Mouse (Mus musculus): ENCODE results near the gene Arhgap40. TPM values are rescaled to one million over a fixed set of nuclear protein-coding genes. Genes with fewer than 3 reads are reported as not detected.
A peak's percentile ranks its signal among the peaks of the same experiment; 100 is the strongest.

Arhgap40 gene
- total and polyA plus RNA-seq, 2 experiments from 2014 or later: 0.42 TPM; not detected in 1

- Histone ChIP-seq H3K36me3 (replicated peaks; ENCODE audit: control insufficient read depth, insufficient read depth, low read length) (no peaks in the 10 kb centered on the region), H3K4me3 (ENCODE audit: low read depth, low read length) (no peak overlapping the region), H3K27me3 (ENCODE audit: control insufficient read depth, insufficient read depth, low read length) (no peaks in the 10 kb centered on the region), H3K9me3 (replicated peaks; ENCODE audit: control insufficient read depth, low read length) (no peaks in the 10 kb centered on the region), H3K4me1 (ENCODE audit: control insufficient read depth, insufficient read depth) (peaks cover 3% of the 10 kb centered on the region; the same call in 1 of the 2 replicates), H3K9ac (replicated peaks; ENCODE audit: low read depth, low read length) (no peak overlapping the region), H3K27ac (ENCODE audit: low read depth) (no peak overlapping the region), H3K4me2 (ENCODE audit: low read depth, low read length) (no peak overlapping the region)
- no peak for DNase-seq (ENCODE audit: low spot score)
- WGBS: 26% methylated on average over 6 of the region's 6 CpGs
- no peak for TF ChIP-seq EP300 (IDR thresholded peaks at IDR 0.05; ENCODE audit: low read depth)
- TF ChIP-seq CTCF (IDR thresholded peaks at IDR 0.05; ENCODE audit: low read depth): no peak
- ATAC-seq (ENCODE audit: insufficient read depth, low read depth): no peak
Observed at GRCm38 (mm10) chr2:158518583-158518982, 6.0 kb downstream of the Arhgap40 start.

DNA sequence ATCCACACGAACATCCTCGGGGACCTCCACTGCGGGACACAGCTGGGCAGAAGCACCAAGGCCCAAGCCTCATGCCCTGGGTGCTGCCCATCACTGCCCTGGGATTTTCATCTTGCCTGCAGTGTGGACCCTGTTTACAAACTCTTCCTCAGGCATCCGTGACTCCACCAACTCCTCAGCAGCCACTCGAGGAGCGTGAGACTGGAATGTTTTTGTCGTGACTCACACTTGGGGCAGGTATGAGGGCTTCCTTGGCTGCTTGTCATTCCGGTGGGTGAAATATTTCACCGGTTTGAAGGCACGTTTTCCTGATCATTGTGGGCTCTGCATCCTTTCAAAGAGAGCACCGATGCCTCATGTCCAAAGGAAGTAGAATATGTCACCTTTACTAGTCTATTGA is 6.5 kb downstream of the Arhgap40 start:
- TF ChIP-seq EP300 (IDR thresholded peaks at IDR 0.05; ENCODE audit: low read depth) (no peak), CTCF (IDR thresholded peaks at IDR 0.05; ENCODE audit: low read depth) (no peak)
- Histone ChIP-seq H3K9me3 (replicated peaks; ENCODE audit: control insufficient read depth, low read length) (no peaks in the 10 kb centered on the region), H3K36me3 (replicated peaks; ENCODE audit: control insufficient read depth, insufficient read depth, low read length) (no peaks in the 10 kb centered on the region), H3K4me1 (ENCODE audit: control insufficient read depth, insufficient read depth) (peaks cover 4% of the 10 kb centered on the region; the same call in 1 of the 2 replicates), H3K27ac (ENCODE audit: low read depth) (no peak overlapping the region), H3K27me3 (ENCODE audit: control insufficient read depth, insufficient read depth, low read length) (no peaks in the 10 kb centered on the region), H3K9ac (replicated peaks; ENCODE audit: low read depth, low read length) (no peak overlapping the region), H3K4me3 (ENCODE audit: low read depth, low read length) (no peak overlapping the region), H3K4me2 (ENCODE audit: low read depth, low read length) (no peak overlapping the region)
- WGBS: 52% methylated on average over 11 of the region's 11 CpGs
- DNase-seq (ENCODE audit: low spot score) (no peak), ATAC-seq (ENCODE audit: insufficient read depth, low read depth) (no peak)

DNA sequence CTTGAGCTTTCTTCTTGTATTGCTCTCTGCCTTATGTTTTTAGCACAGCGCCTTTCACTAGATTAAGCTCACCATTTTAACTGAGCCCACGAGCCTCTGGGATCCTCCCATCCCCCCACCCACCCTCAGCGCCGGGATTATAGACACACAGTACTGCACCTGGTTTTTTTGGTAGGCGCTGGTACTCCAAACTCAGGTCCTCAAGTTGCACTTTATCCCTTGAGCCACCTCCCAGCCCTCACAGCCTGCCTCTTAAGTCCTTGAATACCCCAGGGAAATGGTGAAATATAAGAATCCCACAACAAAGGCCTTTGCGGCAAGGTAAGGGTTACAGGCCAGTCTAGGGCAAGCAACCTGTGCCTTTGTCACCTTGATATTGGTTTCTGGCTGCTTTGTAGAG is 7.2 kb downstream of the Arhgap40 start:
- Histone ChIP-seq H3K4me2 (ENCODE audit: low read depth, low read length) (no peak overlapping the region), H3K4me3 (ENCODE audit: low read depth, low read length) (no peak overlapping the region), H3K9me3 (replicated peaks; ENCODE audit: control insufficient read depth, low read length) (no peaks in the 10 kb centered on the region), H3K4me1 (ENCODE audit: control insufficient read depth, insufficient read depth) (peaks cover 8% of the 10 kb centered on the region; the same call in 1 of the 2 replicates), H3K27ac (ENCODE audit: low read depth) (no peak overlapping the region), H3K36me3 (replicated peaks; ENCODE audit: control insufficient read depth, insufficient read depth, low read length) (no peaks in the 10 kb centered on the region), H3K27me3 (ENCODE audit: control insufficient read depth, insufficient read depth, low read length) (no peaks in the 10 kb centered on the region), H3K9ac (replicated peaks; ENCODE audit: low read depth, low read length) (no peak overlapping the region)
- WGBS: 79% methylated on average over 6 of the region's 6 CpGs
- ATAC-seq (ENCODE audit: insufficient read depth, low read depth) (no peak), DNase-seq (ENCODE audit: low spot score) (no peak)
- TF ChIP-seq EP300 (IDR thresholded peaks at IDR 0.05; ENCODE audit: low read depth): no peak
- no peak for TF ChIP-seq CTCF (IDR thresholded peaks at IDR 0.05; ENCODE audit: low read depth)

- H3K4me3 ChIP-seq (ENCODE audit: low read depth, low read length): no peak overlapping the region
- no peak overlapping the region for H3K4me2 ChIP-seq (ENCODE audit: low read depth, low read length)
- H3K27me3 ChIP-seq (ENCODE audit: control insufficient read depth, insufficient read depth, low read length): no peaks in the 10 kb centered on the region
- no peak overlapping the region for H3K9ac ChIP-seq (replicated peaks; ENCODE audit: low read depth, low read length)
- peak; percentile 37 for DNase-seq (ENCODE audit: low spot score)
- no peaks in the 10 kb centered on the region for H3K36me3 ChIP-seq (replicated peaks; ENCODE audit: control insufficient read depth, insufficient read depth, low read length)
- no peak overlapping the region for H3K27ac ChIP-seq (ENCODE audit: low read depth)
- TF ChIP-seq EP300 (IDR thresholded peaks at IDR 0.05; ENCODE audit: low read depth) (no peak), CTCF (IDR thresholded peaks at IDR 0.05; ENCODE audit: low read depth) (no peak)
- WGBS: 39% methylated on average over 8 of the region's 8 CpGs
- ATAC-seq (ENCODE audit: insufficient read depth, low read depth): peak; percentile 64
- H3K9me3 ChIP-seq (replicated peaks; ENCODE audit: control insufficient read depth, low read length): no peaks in the 10 kb centered on the region
- peaks cover 8% of the 10 kb centered on the region; the same call in 1 of the 2 replicates for H3K4me1 ChIP-seq (ENCODE audit: control insufficient read depth, insufficient read depth)
Observed at GRCm38 (mm10) chr2:158523060-158523459, 10.5 kb downstream of the Arhgap40 start.

GRCm38 (mm10) chr2:158524129-158524860 is 11.7 kb downstream of the Arhgap40 start:
- Histone ChIP-seq H3K4me1 (ENCODE audit: control insufficient read depth, insufficient read depth) (peaks cover 8% of the 10 kb centered on the region; the same call in 1 of the 2 replicates), H3K4me2 (ENCODE audit: low read depth, low read length) (no peak overlapping the region), H3K9me3 (replicated peaks; ENCODE audit: control insufficient read depth, low read length) (no peaks in the 10 kb centered on the region), H3K27ac (ENCODE audit: low read depth) (no peak overlapping the region), H3K4me3 (ENCODE audit: low read depth, low read length) (no peak overlapping the region), H3K9ac (replicated peaks; ENCODE audit: low read depth, low read length) (no peak overlapping the region), H3K27me3 (ENCODE audit: control insufficient read depth, insufficient read depth, low read length) (no peaks in the 10 kb centered on the region), H3K36me3 (replicated peaks; ENCODE audit: control insufficient read depth, insufficient read depth, low read length) (no peaks in the 10 kb centered on the region)
- DNase-seq (ENCODE audit: low spot score): no peak
- 69% methylated on average over 16 of the region's 16 CpGs for WGBS
- no peak for TF ChIP-seq CTCF (IDR thresholded peaks at IDR 0.05; ENCODE audit: low read depth)
- no peak for TF ChIP-seq EP300 (IDR thresholded peaks at IDR 0.05; ENCODE audit: low read depth)
- peak; percentile 34; the same call in 1 of the 2 replicates for ATAC-seq (ENCODE audit: insufficient read depth, low read depth)
